Mouse (Mus musculus) C2C12 (cell line): ENCODE measurements around the gene 4930558C23Rik. TPM values are rescaled to one million over a fixed set of nuclear protein-coding genes. Genes with fewer than 3 reads are reported as not detected.
"Not testable (repeated sequence)": the region's sequence is repeated elsewhere in the genome, so short reads cannot be mapped to it uniquely, and the experiment has no call there.

Source experiments
- H3K27me3 ChIP-seq: one replicate; pipeline ENCODE4 v1.6.1; 2011; ENCODE audit not compliant: control insufficient read depth, insufficient read depth, insufficient read length
- H3K36me3 ChIP-seq: one replicate; pipeline ENCODE4 v1.6.1; 2011; ENCODE audit not compliant: control insufficient read depth, insufficient read depth
- H3K4me3 ChIP-seq: one replicate; pipeline ENCODE4 v1.5.1; 2011; ENCODE audit warnings: mild to moderate bottlenecking, control low read depth; ENCODE audit not compliant: poor library complexity, insufficient read depth, severe bottlenecking
- H3K79me2 ChIP-seq: one replicate; pipeline ENCODE4 v1.6.1; 2011; ENCODE audit not compliant: control insufficient read depth, insufficient read depth
- H3K79me3 ChIP-seq: one replicate; pipeline ENCODE4 v1.6.1; 2011; ENCODE audit warnings: low read depth, control low read depth
- H3ac ChIP-seq: one replicate; pipeline ENCODE3; 2011; ENCODE audit warnings: low read depth; ENCODE audit not compliant: control insufficient read depth, insufficient read length
- CEBPB ChIP-seq: IDR thresholded peaks from one replicate; pipeline ENCODE4 v1.6.1; 2011; ENCODE audit warnings: low read depth, mild to moderate bottlenecking, control low read depth, moderate library complexity
- CTCF ChIP-seq: IDR thresholded peaks from one replicate; pipeline ENCODE4 v1.5.1; 2011; ENCODE audit not compliant: control insufficient read depth, insufficient read depth, insufficient read length
- FOSL1 ChIP-seq: IDR thresholded peaks from one replicate; pipeline ENCODE4 v1.8.0; 2011; ENCODE audit warnings: mild to moderate bottlenecking, low read length; ENCODE audit not compliant: poor library complexity, insufficient read depth, severe bottlenecking
- MAX ChIP-seq: IDR thresholded peaks from one replicate; pipeline ENCODE4 v1.6.1; 2011; ENCODE audit warnings: mild to moderate bottlenecking, control low read depth
- MYOD1 ChIP-seq: IDR thresholded peaks from one replicate; pipeline ENCODE4 v1.6.1; 2011; ENCODE audit warnings: low read depth; ENCODE audit not compliant: control insufficient read depth, insufficient read length
- MYOG ChIP-seq: IDR thresholded peaks from one replicate; pipeline ENCODE4 v1.6.1; 2011; ENCODE audit not compliant: control insufficient read depth, insufficient read length; ENCODE audit errors: extremely low read depth
- USF1 ChIP-seq: IDR thresholded peaks from one replicate; pipeline ENCODE4 v1.6.1; 2011; ENCODE audit warnings: low read depth, mild to moderate bottlenecking, control low read depth, moderate library complexity
- polyA plus RNA-seq: library from polyadenylated mRNA; unstranded; fragments of >200 nt; fragmentation: generic; extraction: Trizol; gene quantifications from one replicate; pipeline ENCODE4 v1.2.1, GENCODE M21; 2012; ENCODE audit warnings: missing spikeins

The 4930558C23Rik gene
- polyA plus RNA-seq, 1 experiment: not detected

DNA sequence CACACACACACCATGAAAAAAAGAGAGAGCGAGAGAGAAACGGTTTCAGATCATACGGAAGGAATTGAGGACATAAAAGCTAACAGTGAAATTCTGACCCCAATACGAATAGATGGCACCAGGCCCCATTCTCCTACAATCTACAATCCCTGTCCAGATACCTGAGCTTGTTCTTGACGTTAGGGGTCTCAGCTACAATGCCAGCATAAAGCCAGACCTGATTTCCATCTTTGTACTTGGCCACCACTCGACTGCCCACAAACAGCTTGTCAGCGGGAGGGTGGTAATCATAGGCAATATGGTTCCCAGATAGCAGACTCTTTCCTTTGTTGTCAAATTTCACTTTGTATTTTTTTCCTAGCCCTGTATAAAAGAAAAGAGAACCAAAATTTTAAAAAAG is 56.2 kb downstream of the 4930558C23Rik start:
- Histone ChIP-seq H3K4me3 (no peak overlapping the region), H3K36me3 (peaks cover 77% of the 10 kb centered on the region), H3K79me2 (no peaks in the 10 kb centered on the region), H3K79me3 (no peaks in the 10 kb centered on the region), H3K27me3 (no peaks in the 10 kb centered on the region), H3ac (no peak overlapping the region)
- TF ChIP-seq CTCF (no peak), MYOD1 (no peak), MAX (no peak), USF1 (no peak), MYOG (no peak), FOSL1 (no peak), CEBPB (no peak)

DNA sequence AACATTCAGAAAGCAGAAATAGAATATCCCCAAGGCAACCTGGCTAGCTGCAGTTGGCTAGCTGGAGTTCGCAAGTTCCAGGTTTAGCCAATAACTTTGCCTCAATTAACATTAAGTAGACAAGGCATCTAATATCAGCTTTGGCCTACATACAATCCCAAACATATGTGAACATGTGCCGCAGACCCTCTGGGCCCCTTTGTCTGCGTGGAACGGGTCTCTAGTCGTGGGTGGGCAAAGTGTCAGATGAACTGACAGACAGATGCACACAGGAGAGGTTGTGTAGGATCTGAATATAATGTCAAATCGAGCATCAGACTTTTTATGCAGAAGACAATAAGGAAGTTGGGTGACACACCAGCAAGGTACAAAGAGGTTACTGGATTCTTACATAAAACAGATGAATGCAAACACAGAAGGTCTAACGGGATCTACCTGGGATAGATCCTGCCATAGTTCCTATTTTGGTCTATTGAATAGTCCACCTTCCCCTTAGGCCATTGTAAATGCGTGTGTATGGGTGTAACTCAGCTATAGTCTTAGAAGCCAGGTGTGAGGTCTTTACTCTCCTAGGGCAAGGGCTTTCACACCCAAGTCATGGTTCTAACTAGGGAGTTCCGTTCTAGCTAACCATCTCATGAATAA is 59.2 kb downstream of the 4930558C23Rik start:
- H3K79me2 ChIP-seq, H3K27me3 ChIP-seq, H3K79me3 ChIP-seq, H3ac ChIP-seq, H3K4me3 ChIP-seq: not testable (repeated sequence)
- H3K36me3 ChIP-seq: peaks cover 87% of the 10 kb centered on the region

DNA sequence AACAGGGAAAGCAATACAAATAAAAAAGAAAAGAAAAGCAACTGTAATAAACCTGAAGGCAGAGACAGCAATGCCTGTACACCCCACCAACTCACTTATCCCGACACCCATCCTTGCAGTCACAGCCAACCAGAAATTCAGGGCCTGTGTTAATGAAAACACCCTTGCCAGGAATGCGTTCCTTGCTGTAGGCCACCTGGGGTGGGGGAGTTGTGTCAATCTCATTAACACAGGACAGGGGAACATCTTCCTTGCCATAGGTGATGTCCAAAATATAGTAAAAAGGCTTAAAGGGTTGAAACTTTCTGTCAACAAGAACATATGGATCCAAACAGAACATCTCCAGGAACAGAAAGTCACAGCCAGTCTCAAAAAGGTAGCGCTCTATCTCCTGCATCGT is 64.4 kb downstream of the 4930558C23Rik start:
- Histone ChIP-seq H3K79me3 (no peaks in the 10 kb centered on the region), H3K79me2 (no peaks in the 10 kb centered on the region), H3ac (no peak overlapping the region), H3K36me3 (peaks cover 84% of the 10 kb centered on the region), H3K4me3 (no peak overlapping the region), H3K27me3 (no peaks in the 10 kb centered on the region)
- TF ChIP-seq MAX (no peak), CEBPB (no peak), USF1 (no peak), MYOD1 (no peak), CTCF (no peak), FOSL1 (no peak), MYOG (no peak)

DNA sequence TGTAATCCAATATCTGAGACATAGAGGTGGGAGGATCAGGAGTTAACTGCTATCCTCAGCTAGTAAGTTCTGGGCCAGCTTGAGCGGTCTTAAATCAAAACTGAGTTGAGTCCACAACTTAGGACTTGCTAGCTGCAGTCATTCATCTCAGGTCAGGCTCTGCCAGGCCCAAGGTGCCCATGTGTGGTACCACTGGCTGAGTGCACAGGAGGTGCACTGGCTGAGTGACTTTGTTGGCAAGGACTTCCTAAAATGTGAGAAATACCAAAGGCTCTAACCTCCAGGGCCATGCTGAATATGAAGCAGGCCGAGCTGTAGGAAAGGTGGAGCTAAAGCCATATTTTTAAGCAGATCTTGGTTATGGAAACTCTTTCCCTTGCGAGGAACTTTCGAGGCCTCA is 65.3 kb downstream of the 4930558C23Rik start:
- H3ac ChIP-seq: no peak overlapping the region
- H3K36me3 ChIP-seq: peaks cover 82% of the 10 kb centered on the region
- H3K4me3 ChIP-seq: no peak overlapping the region
- no peaks in the 10 kb centered on the region for H3K79me3 ChIP-seq
- H3K79me2 ChIP-seq: no peaks in the 10 kb centered on the region
- no peaks in the 10 kb centered on the region for H3K27me3 ChIP-seq
- TF ChIP-seq USF1: no peak
- TF ChIP-seq CEBPB: no peak
- no peak for TF ChIP-seq MAX
- TF ChIP-seq FOSL1: no peak
- TF ChIP-seq CTCF: no peak
- TF ChIP-seq MYOG: no peak
- TF ChIP-seq MYOD1: no peak

Other genes with a start within 250 kb of the 4930558C23Rik start
- 5.4 TPM for gene Sema6c, start 242.4 kb downstream of the 4930558C23Rik start, polyA plus RNA-seq
- 5.7 TPM for gene Gabpb2, start 184.9 kb downstream of the 4930558C23Rik start, polyA plus RNA-seq
- 80.9 TPM for gene Cdc42se1, start 174.1 kb downstream of the 4930558C23Rik start, polyA plus RNA-seq
- gene Mllt11, start 170.7 kb downstream of the 4930558C23Rik start, polyA plus RNA-seq: 19.6 TPM
- 0.11 TPM for gene Gm128, start 161.2 kb downstream of the 4930558C23Rik start, polyA plus RNA-seq
- 0.34 TPM for gene Bnipl, start 151.6 kb downstream of the 4930558C23Rik start, polyA plus RNA-seq
- gene Mindy1, start 121.5 kb downstream of the 4930558C23Rik start, polyA plus RNA-seq: 43.6 TPM
- 16.1 TPM for gene Prune1, start 120.8 kb downstream of the 4930558C23Rik start, polyA plus RNA-seq
- gene Anxa9, start 95.7 kb downstream of the 4930558C23Rik start, polyA plus RNA-seq: 1.6 TPM
- 146 TPM for gene Cers2, start 88.0 kb downstream of the 4930558C23Rik start, polyA plus RNA-seq
- 15.6 TPM for gene Setdb1, start 45.6 kb downstream of the 4930558C23Rik start, polyA plus RNA-seq
- 13.6 TPM for gene Arnt, start 31.5 kb upstream of the 4930558C23Rik start, polyA plus RNA-seq
- gene Ctsk, start 96.4 kb upstream of the 4930558C23Rik start, polyA plus RNA-seq: 0.07 TPM
- gene Ctss, start 123.9 kb upstream of the 4930558C23Rik start, polyA plus RNA-seq: not detected
- gene Hormad1, start 156.8 kb upstream of the 4930558C23Rik start, polyA plus RNA-seq: not detected
- gene Golph3l, start 186.1 kb upstream of the 4930558C23Rik start, polyA plus RNA-seq: 4.5 TPM
- 42.0 TPM for gene Ensa, start 222.2 kb upstream of the 4930558C23Rik start, polyA plus RNA-seq